Mouse (Mus musculus) cerebellum, adult 2 months (tissue): ENCODE measurements around the gene Otud7a. TPM values are rescaled to one million over a fixed set of nuclear protein-coding genes. Genes with fewer than 3 reads are reported as not detected.

Source experiments
- DNase-seq, 2 experiments: peaks; one replicate each; pipeline ENCODE4 v3.0.0; 2021
- H3K27ac ChIP-seq: fragments of 200-500 bp; 2 replicates; pipeline ENCODE4 v1.5.1; 2012; ENCODE audit warnings: low read length, control low read depth, inconsistent platforms; ENCODE audit not compliant: insufficient read depth
- H3K27me3 ChIP-seq: fragments of 200-500 bp; 2 replicates; pipeline ENCODE4 v1.6.1; 2012; ENCODE audit warnings: inconsistent platforms, mild to moderate bottlenecking, low read length, moderate library complexity; ENCODE audit not compliant: control insufficient read depth, insufficient read depth
- H3K4me1 ChIP-seq: fragments of 200-500 bp; 2 replicates; pipeline ENCODE4 v1.6.1; 2011; ENCODE audit warnings: low read length; ENCODE audit not compliant: control insufficient read depth, insufficient read depth
- H3K4me3 ChIP-seq: fragments of 200-500 bp; replicated peaks from 2 replicates; pipeline ENCODE3; 2011; ENCODE audit warnings: mild to moderate bottlenecking, low read depth, low read length, control low read depth; ENCODE audit not compliant: insufficient read depth
- CTCF ChIP-seq: fragments of 200-500 bp; IDR thresholded peaks from 2 replicates; pipeline ENCODE4 v1.5.1; 2011; ENCODE audit warnings: low read depth, mild to moderate bottlenecking, control low read depth, low read length, moderate library complexity, borderline replicate concordance; ENCODE audit not compliant: insufficient read depth
- POLR2A ChIP-seq: fragments of 200-500 bp; IDR thresholded peaks from 2 replicates; pipeline ENCODE4 v1.6.1; 2011; ENCODE audit warnings: low read length, control low read depth, borderline replicate concordance; ENCODE audit not compliant: insufficient read depth
- WGBS: fragments of 180-500 bp; shearing (Covaris S2); methylation state at CpG from one replicate; pipeline ENCODE4 v1.1.7; 2018; 5-methylcytosine and 5-hydroxymethylcytosine counted together
- polyA plus RNA-seq: library from polyadenylated mRNA; depleted of rRNA; stranded (reverse); fragments of >200 nt; gene quantifications from 2 replicates; pipeline ENCODE4 v1.2.3, GENCODE M21; 2012

The Otud7a gene
- polyA plus RNA-seq, 1 experiment: 63.6 TPM

- H3K27me3 ChIP-seq: no peaks in the 10 kb centered on the region
- 42% methylated on average over 5 of the region's 5 CpGs for WGBS
- TF ChIP-seq CTCF: no peak
- TF ChIP-seq POLR2A: no peak
Observed at GRCm38 (mm10) chr7:63516141-63516895, 71.8 kb downstream of the Otud7a start.

GRCm38 (mm10) chr7:63520299-63520698, 75.7 kb downstream of the Otud7a start:
- H3K27ac ChIP-seq: peak overlapping the region; percentile 99
- no peak overlapping the region for H3K4me3 ChIP-seq
- no peak for TF ChIP-seq POLR2A
- peak; percentile 16; the same call in 1 of the 2 replicates for TF ChIP-seq CTCF
- peaks cover 30% of the 10 kb centered on the region for H3K4me1 ChIP-seq
- 17% methylated on average over 1 of the region's 1 CpGs for WGBS
- no peaks in the 10 kb centered on the region for H3K27me3 ChIP-seq
- DNase-seq: peak; percentile 90 to 98

More at GRCm38 (mm10) chr7:63516141-63516895, 71.8 kb downstream of the Otud7a start:
- Histone ChIP-seq H3K4me3 (no peak overlapping the region), H3K27ac (peak overlapping the region; percentile 10; the same call in 1 of the 2 replicates), H3K4me1 (peaks cover 48% of the 10 kb centered on the region)
- peak; percentile 42 to 68 for DNase-seq

- H3K27ac ChIP-seq: peak overlapping the region; percentile 86
- 35% methylated on average over 3 of the region's 3 CpGs for WGBS
- no peaks in the 10 kb centered on the region for H3K27me3 ChIP-seq
- H3K4me3 ChIP-seq: no peak overlapping the region
- peak in 1 of 2 experiments; percentile 35 for DNase-seq
- TF ChIP-seq CTCF: no peak
- TF ChIP-seq POLR2A: no peak
- peaks cover 24% of the 10 kb centered on the region for H3K4me1 ChIP-seq
Observed at GRCm38 (mm10) chr7:63522403-63522802, 77.9 kb downstream of the Otud7a start.

- peak; percentile 51 to 79 for DNase-seq
- TF ChIP-seq CTCF: no peak
- no peak for TF ChIP-seq POLR2A
- H3K4me1 ChIP-seq: peaks cover 29% of the 10 kb centered on the region
- H3K4me3 ChIP-seq: no peak overlapping the region
- WGBS: 39% methylated on average over 3 of the region's 3 CpGs
- peak overlapping the region; percentile 12; the same call in 1 of the 2 replicates for H3K27ac ChIP-seq
- H3K27me3 ChIP-seq: no peaks in the 10 kb centered on the region
Observed at GRCm38 (mm10) chr7:63523051-63523450, 78.5 kb downstream of the Otud7a start.

- Histone ChIP-seq H3K27ac (no peak overlapping the region), H3K27me3 (no peaks in the 10 kb centered on the region), H3K4me1 (peaks cover 13% of the 10 kb centered on the region), H3K4me3 (no peak overlapping the region)
- TF ChIP-seq CTCF (no peak), POLR2A (no peak)
- DNase-seq: no peak
- WGBS: 73% methylated on average over 4 of the region's 4 CpGs
Observed at GRCm38 (mm10) chr7:63540293-63540692, 95.7 kb downstream of the Otud7a start.

GRCm38 (mm10) chr7:63554457-63554856, 109.9 kb downstream of the Otud7a start:
- peaks cover 44% of the 10 kb centered on the region for H3K4me1 ChIP-seq
- peak; percentile 50 to 79 for DNase-seq
- peak overlapping the region; percentile 69 for H3K27ac ChIP-seq
- no peak overlapping the region for H3K4me3 ChIP-seq
- 8% methylated on average over 1 of the region's 1 CpGs for WGBS
- H3K27me3 ChIP-seq: no peaks in the 10 kb centered on the region
- TF ChIP-seq POLR2A: no peak
- no peak for TF ChIP-seq CTCF

GRCm38 (mm10) chr7:63556324-63556723, 111.8 kb downstream of the Otud7a start:
- peak overlapping the region; percentile 66 for H3K27ac ChIP-seq
- peaks cover 47% of the 10 kb centered on the region for H3K4me1 ChIP-seq
- WGBS: 7% methylated on average over 5 of the region's 5 CpGs
- DNase-seq: peak; percentile 80 to 91
- H3K27me3 ChIP-seq: no peaks in the 10 kb centered on the region
- no peak overlapping the region for H3K4me3 ChIP-seq
- no peak for TF ChIP-seq POLR2A

GRCm38 (mm10) chr7:63558918-63559317, 114.4 kb downstream of the Otud7a start:
- H3K27me3 ChIP-seq: no peaks in the 10 kb centered on the region
- no peak overlapping the region for H3K27ac ChIP-seq
- peaks cover 44% of the 10 kb centered on the region for H3K4me1 ChIP-seq
- 85% methylated on average over 3 of the region's 3 CpGs for WGBS
- no peak for DNase-seq
- TF ChIP-seq CTCF (no peak), POLR2A (no peak)
- no peak overlapping the region for H3K4me3 ChIP-seq
